Mouse (Mus musculus) MEL (cell line): ENCODE data around the gene Cd44. TPM values are rescaled to one million over a fixed set of nuclear protein-coding genes. Genes with fewer than 3 reads are reported as not detected.
A peak's percentile ranks its signal among the peaks of the same experiment; 100 is the strongest.

Source experiments
- DNase-seq: peaks from one replicate; pipeline ENCODE4 v3.0.0; 2011; ENCODE audit warnings: low read depth, low spot score
- H3K27ac ChIP-seq: 2 replicates; pipeline ENCODE4 v1.5.1; 2012; ENCODE audit warnings: low read depth, mild to moderate bottlenecking, control low read depth, low read length, moderate library complexity; ENCODE audit not compliant: control insufficient read depth
- H3K27me3 ChIP-seq, 2 experiments: fragments of 150-350 bp in 1 of 2; sonication (generic) in 1 of 2; 2 replicates each; pipeline ENCODE4 v1.6.1; 2012; ENCODE audit warnings: low read length in 2 of 2, mild to moderate bottlenecking in 2 of 2, improper control_type of control experiment in 1 of 2, moderate library complexity in 1 of 2; ENCODE audit not compliant: insufficient read depth in 2 of 2, control insufficient read depth in 1 of 2
- H3K36me3 ChIP-seq, 2 experiments: 2 replicates each; pipeline ENCODE4 v1.6.1; 2012 to 2014; ENCODE audit warnings: low read length in 2 of 2, improper control_type of control experiment in 1 of 2, inconsistent platforms in 1 of 2, mild to moderate bottlenecking in 1 of 2; ENCODE audit not compliant: insufficient read depth in 2 of 2, control insufficient read depth in 1 of 2
- H3K4me1 ChIP-seq, 2 experiments: fragments of 150-350 bp in 1 of 2; sonication (generic) in 1 of 2; 2 replicates each; pipeline ENCODE4 v1.6.1; 2012; ENCODE audit warnings: low read length in 2 of 2, improper control_type of control experiment in 1 of 2, mild to moderate bottlenecking in 1 of 2; ENCODE audit not compliant: insufficient read depth in 2 of 2, control insufficient read depth in 1 of 2
- H3K4me3 ChIP-seq, 2 experiments: fragments of 150-350 bp in 1 of 2; sonication (generic) in 1 of 2; 2 replicates each; pipeline ENCODE4 v1.5.1; 2012; ENCODE audit warnings: low read depth in 2 of 2, low read length in 2 of 2, mild to moderate bottlenecking in 2 of 2, moderate library complexity in 2 of 2, control low read depth in 1 of 2, improper control_type of control experiment in 1 of 2; ENCODE audit not compliant: control insufficient read depth in 1 of 2, insufficient read depth in 1 of 2
- H3K79me2 ChIP-seq: 2 replicates; pipeline ENCODE4 v1.6.1; 2012; ENCODE audit warnings: mild to moderate bottlenecking, low read length, moderate library complexity; ENCODE audit not compliant: control insufficient read depth, poor library complexity, insufficient read depth
- H3K9ac ChIP-seq: 2 replicates; pipeline ENCODE4 v1.6.1; 2012; ENCODE audit warnings: low read depth, mild to moderate bottlenecking, control low read depth, low read length, moderate library complexity; ENCODE audit not compliant: control insufficient read depth, poor library complexity, severe bottlenecking
- H3K9me3 ChIP-seq: fragments of 150-350 bp; sonication (generic); replicated peaks from 2 replicates; pipeline ENCODE4 v1.6.1; 2012; ENCODE audit warnings: mild to moderate bottlenecking, low read length, improper control_type of control experiment, moderate library complexity; ENCODE audit not compliant: insufficient read depth
- CHD1 ChIP-seq: IDR thresholded peaks from 2 replicates; pipeline ENCODE4 v1.6.1; 2012; ENCODE audit warnings: low read depth, mild to moderate bottlenecking, inconsistent platforms, low read length, improper control_type of control experiment
- CHD2 ChIP-seq: IDR thresholded peaks from 2 replicates; pipeline ENCODE4 v1.6.1; 2011; ENCODE audit warnings: low read length, improper control_type of control experiment
- CTCF ChIP-seq, 3 experiments: IDR thresholded peaks in 2 of 3; conservative IDR thresholded peaks in 1 of 3; 2 replicates each; pipeline ENCODE4 v1.5.1; 2011 to 2012; ENCODE audit warnings: low read length in 3 of 3, low read depth in 2 of 3, mild to moderate bottlenecking in 2 of 3, improper control_type of control experiment in 1 of 3, inconsistent platforms in 1 of 3, mixed read lengths in 1 of 3, moderate library complexity in 1 of 3; ENCODE audit not compliant: control insufficient read depth in 1 of 3, insufficient read depth in 1 of 3, poor library complexity in 1 of 3, severe bottlenecking in 1 of 3
- E2F4 ChIP-seq: IDR thresholded peaks from 2 replicates; pipeline ENCODE4 v1.6.1; 2011; ENCODE audit warnings: low read depth, low read length, improper control_type of control experiment, borderline replicate concordance
- EP300 ChIP-seq, 2 experiments: IDR thresholded peaks; 2 replicates each; pipeline ENCODE4 v1.6.1; 2011; ENCODE audit warnings: improper control_type of control experiment in 2 of 2, low read length in 2 of 2, low read depth in 1 of 2, mild to moderate bottlenecking in 1 of 2
- ETS1 ChIP-seq: IDR thresholded peaks from 2 replicates; pipeline ENCODE4 v1.6.1; 2012; ENCODE audit warnings: low read depth, mild to moderate bottlenecking, inconsistent platforms, low read length, improper control_type of control experiment, moderate library complexity
- GABPA ChIP-seq: IDR thresholded peaks from 2 replicates; pipeline ENCODE4 v1.6.1; 2012; ENCODE audit warnings: low read depth, mild to moderate bottlenecking, inconsistent platforms, low read length, improper control_type of control experiment, moderate library complexity
- GATA1 ChIP-seq: IDR thresholded peaks from 2 replicates; pipeline ENCODE4 v1.6.1; 2011; ENCODE audit warnings: low read depth, low read length, improper control_type of control experiment
- HCFC1 ChIP-seq: IDR thresholded peaks from 2 replicates; pipeline ENCODE4 v1.6.1; 2012; ENCODE audit warnings: low read depth, mild to moderate bottlenecking, inconsistent platforms, low read length, improper control_type of control experiment, moderate library complexity
- JUND ChIP-seq: IDR thresholded peaks from 2 replicates; pipeline ENCODE4 v1.6.1; 2011; ENCODE audit warnings: low read depth, mild to moderate bottlenecking, improper control_type of control experiment, low read length
- MAFK ChIP-seq: IDR thresholded peaks from 2 replicates; pipeline ENCODE4 v1.6.1; 2011; ENCODE audit warnings: low read depth, mild to moderate bottlenecking, low read length, improper control_type of control experiment, borderline replicate concordance
- MAX ChIP-seq: IDR thresholded peaks from 2 replicates; pipeline ENCODE4 v1.6.1; 2011; ENCODE audit warnings: low read length, improper control_type of control experiment
- MAZ ChIP-seq: IDR thresholded peaks from 2 replicates; pipeline ENCODE4 v1.6.1; 2012; ENCODE audit warnings: low read depth, mild to moderate bottlenecking, inconsistent platforms, low read length, improper control_type of control experiment
- MEF2A ChIP-seq: IDR thresholded peaks from 2 replicates; pipeline ENCODE4 v1.6.1; 2014; ENCODE audit warnings: low read depth, mild to moderate bottlenecking, inconsistent platforms, low read length, improper control_type of control experiment; ENCODE audit not compliant: poor library complexity, insufficient replicate concordance, severe bottlenecking; ENCODE audit errors: extremely low read depth
- MYB ChIP-seq: IDR thresholded peaks from 2 replicates; pipeline ENCODE4 v1.6.1; 2011; ENCODE audit warnings: mild to moderate bottlenecking, low read depth, low read length, improper control_type of control experiment
- POLR2A ChIP-seq, 2 experiments: IDR thresholded peaks; 2 replicates each; pipeline ENCODE4 v1.6.1; 2011 to 2012; ENCODE audit warnings: low read length in 2 of 2, mild to moderate bottlenecking in 2 of 2, control low read depth in 1 of 2, improper control_type of control experiment in 1 of 2, low read depth in 1 of 2, moderate library complexity in 1 of 2; ENCODE audit not compliant: control insufficient read depth in 1 of 2, insufficient read depth in 1 of 2, poor library complexity in 1 of 2
- POLR2AphosphoS2 ChIP-seq: IDR thresholded peaks from 2 replicates; pipeline ENCODE4 v1.6.1; 2011; ENCODE audit warnings: low read length, improper control_type of control experiment
- SMC3 ChIP-seq: IDR thresholded peaks from 2 replicates; pipeline ENCODE4 v1.6.1; 2011; ENCODE audit warnings: low read depth, low read length, improper control_type of control experiment
- TAL1 ChIP-seq: IDR thresholded peaks from 2 replicates; pipeline ENCODE4 v1.6.1; 2012; ENCODE audit warnings: mild to moderate bottlenecking, inconsistent platforms, low read length, moderate library complexity, mixed read lengths
- TBP ChIP-seq: IDR thresholded peaks from 2 replicates; pipeline ENCODE4 v1.8.0; 2011; ENCODE audit warnings: low read depth, low read length, improper control_type of control experiment
- ZKSCAN1 ChIP-seq: IDR thresholded peaks from 2 replicates; pipeline ENCODE4 v1.6.1; 2012; ENCODE audit warnings: low read depth, mild to moderate bottlenecking, inconsistent platforms, low read length, improper control_type of control experiment, moderate library complexity
- ZMIZ1 ChIP-seq: IDR thresholded peaks from 2 replicates; pipeline ENCODE4 v1.6.1; 2012; ENCODE audit warnings: low read depth, mild to moderate bottlenecking, inconsistent platforms, low read length, improper control_type of control experiment, moderate library complexity
- polyA plus RNA-seq, 2 experiments: library from polyadenylated mRNA; stranded (reverse) in 1 of 2; unstranded in 1 of 2; fragments of >175 nt in 1 of 2; fragments of >200 nt in 1 of 2; gene quantifications; 2 replicates each; pipeline versions ENCODE4 v1.2.1 to v1.2.4; 2012; ENCODE audit warnings: low replicate concordance in 2 of 2, low read depth in 1 of 2; ENCODE audit not compliant: insufficient read length in 2 of 2, insufficient read depth in 1 of 2, missing spikeins in 1 of 2
- total RNA-seq: library from RNA; depleted of rRNA; stranded (reverse); fragments of 300-350 nt; gene quantifications from 2 replicates; pipeline ENCODE4 v1.2.3, GENCODE M21; 2012

Gene Cd44
- total and polyA plus RNA-seq, 3 experiments = 43.8 to 226 (median 53.9) TPM

DNA sequence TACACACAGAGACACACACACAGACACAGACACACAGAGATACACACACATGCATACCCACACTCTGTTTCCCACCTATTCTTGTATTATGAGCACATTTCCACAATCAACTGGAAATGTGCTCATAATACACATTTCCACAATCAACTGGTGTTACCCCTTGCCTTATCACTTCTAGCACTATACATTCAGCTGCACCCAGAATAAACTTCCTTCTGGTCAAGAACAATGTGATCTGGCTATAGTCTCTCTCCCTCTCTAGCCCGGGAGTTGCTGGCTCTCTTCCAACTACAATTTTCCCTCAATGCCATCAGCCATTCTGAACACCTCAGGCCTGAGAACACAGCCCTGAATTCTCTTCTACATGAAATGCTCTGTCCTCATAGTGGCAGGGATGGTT, 34.9 kb downstream of the Cd44 start (continued):
- TF ChIP-seq GATA1 (peak; percentile 65; the same call in 1 of the 2 replicates), TAL1 (0 out of 2 replicates have a peak, but pooled peaks have one; percentile 4), CHD1 (0 out of 2 replicates have a peak, but pooled peaks have one; percentile 72), ETS1 (peak; percentile 77), ZKSCAN1 (no peak)

DNA sequence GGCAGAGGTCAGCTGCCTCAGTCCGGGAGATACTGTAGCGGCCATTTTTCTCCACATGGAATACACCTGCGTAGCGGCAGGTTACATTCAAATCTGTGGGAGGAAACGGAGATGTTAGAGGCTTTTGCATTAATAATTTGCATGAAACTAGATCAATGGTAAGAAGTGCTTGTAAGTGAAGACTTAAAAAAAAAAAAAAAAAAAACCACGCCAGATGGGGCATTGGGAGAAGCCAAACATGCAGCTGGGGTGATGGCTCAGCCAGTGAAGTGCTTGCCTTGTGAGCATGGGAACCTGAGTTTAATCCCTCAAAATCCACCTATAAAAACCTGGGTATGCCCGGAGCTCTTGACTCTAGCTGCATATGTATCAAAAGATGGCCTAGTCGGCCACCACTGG, 36.1 kb downstream of the Cd44 start:
- peaks cover 16 to 21% of the 10 kb centered on the region in 2 experiments for H3K4me1 ChIP-seq
- TF ChIP-seq ZKSCAN1 (no peak), MEF2A (no peak), CTCF (IDR thresholded peaks at IDR 0.05 in 2 of 3, conservative IDR thresholded peaks at IDR 0.05 in 1 of 3; ENCODE audit: control insufficient read depth in 1 of 3, insufficient read depth in 1 of 3, low read depth in 2 of 3, low read length in 3 of 3, poor library complexity in 1 of 3, severe bottlenecking in 1 of 3) (no peak), JUND (no peak), MAX (no peak), ZMIZ1 (no peak), E2F4 (no peak), MYB (no peak), CHD1 (no peak), MAFK (no peak), POLR2AphosphoS2 (no peak), TBP (no peak), MAZ (no peak), EP300 (IDR thresholded peaks at IDR 0.05; ENCODE audit: low read depth in 1 of 2, low read length in 2 of 2) (no peak), POLR2A (IDR thresholded peaks at IDR 0.05; ENCODE audit: control insufficient read depth in 1 of 2, insufficient read depth in 1 of 2, low read depth in 1 of 2, low read length in 2 of 2, poor library complexity in 1 of 2) (no peak), GABPA (no peak), HCFC1 (no peak), SMC3 (no peak), CHD2 (no peak)
- no peak overlapping the region for H3K9ac ChIP-seq
- H3K27me3 ChIP-seq = no peaks in the 10 kb centered on the region
- peaks cover 21% of the 10 kb centered on the region for H3K79me2 ChIP-seq
- H3K4me3 ChIP-seq = no peak overlapping the region
- DNase-seq = no peak
- H3K9me3 ChIP-seq = no peaks in the 10 kb centered on the region
- peaks cover 21 to 27% of the 10 kb centered on the region in 2 experiments for H3K36me3 ChIP-seq
- H3K27ac ChIP-seq = no peak overlapping the region
